In the genomic region with DNA sequence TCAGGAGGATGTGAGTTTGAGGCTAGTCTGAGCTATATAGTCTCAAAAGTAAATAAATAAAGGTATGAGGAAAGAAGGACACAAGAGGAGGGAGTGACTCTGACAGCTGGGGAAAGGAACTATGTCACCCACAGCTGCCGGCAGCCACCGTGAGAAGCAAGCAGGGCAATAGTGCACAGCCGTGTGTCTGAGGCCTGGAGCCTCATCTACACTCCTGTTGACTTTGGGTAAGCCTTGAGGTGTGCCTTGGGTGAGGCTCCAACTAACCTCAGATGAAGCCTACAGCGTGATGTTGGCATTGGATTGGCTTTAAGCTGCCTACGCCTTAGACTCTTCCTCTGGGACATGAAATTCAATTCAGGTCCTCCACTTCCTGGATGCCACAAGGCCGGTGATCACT, we compare ENCODE assay signal across 27 mouse cellular contexts. TPM values are rescaled to one million over a fixed set of nuclear protein-coding genes. Genes with fewer than 3 reads are reported as not detected.
DNase-seq lines count a peak whose midpoint lies in the region; ATAC-seq and TF ChIP-seq lines count a peak whose summit lies in the region.
"Had no signal": no experiment of that assay in that cellular context is flagged by ENCODE, and none has a peak within 500 bp of the region (broad histone marks: within the 10 kb centered on the region; RNA-seq: fewer than 3 reads in every experiment).

No protein-coding gene starts in this region.

- TF ChIP-seq POLR2A in spleen, adult 2 months (IDR thresholded peaks at IDR 0.05; ENCODE audit: low read depth, low read length) = no peak

- TF ChIP-seq EP300 in stomach, postnatal 0 days (optimal IDR thresholded peaks at IDR 0.05) = no peak

- H3K4me3 ChIP-seq in spleen, adult 2 months (ENCODE audit: extremely low read depth, insufficient read depth, insufficient read length) = no peak overlapping the region
- H3K4me3 ChIP-seq in stomach, postnatal 0 days (ENCODE audit: low read depth, low read length) = no peak overlapping the region
- no peak overlapping the region for H3K4me3 ChIP-seq in forebrain, embryonic 11.5 days (ENCODE audit: low read depth, low read length)
- H3K4me3 ChIP-seq: erythroblast, embryonic 14.5 days; forebrain, embryonic 12.5 days; hindbrain, embryonic 13.5 days; limb, embryonic 12.5 days; liver, embryonic 15.5 days; midbrain, embryonic 15.5 days; neural tube, embryonic 15.5 days had no signal

- peak overlapping the region; percentile 77 for H3K27ac ChIP-seq in spleen, adult 2 months (ENCODE audit: insufficient read depth, low read length)
- H3K27ac ChIP-seq in stomach, postnatal 0 days (replicated peaks) = no peak overlapping the region
- no peak overlapping the region for H3K27ac ChIP-seq in forebrain, embryonic 11.5 days (ENCODE audit: low read depth, low read length)
- H3K27ac ChIP-seq: forebrain, embryonic 12.5 days; hindbrain, embryonic 13.5 days; limb, embryonic 12.5 days; liver, embryonic 15.5 days; midbrain, embryonic 15.5 days; neural tube, embryonic 15.5 days had no signal

- peaks cover 25% of the 10 kb centered on the region; the same call in 1 of the 2 replicates for H3K4me1 ChIP-seq in spleen, adult 2 months (ENCODE audit: control insufficient read depth, insufficient read depth, insufficient read length)
- H3K4me1 ChIP-seq in stomach, postnatal 0 days (replicated peaks; ENCODE audit: control insufficient read depth, insufficient read depth) = no peaks in the 10 kb centered on the region
- H3K4me1 ChIP-seq in forebrain, embryonic 11.5 days (replicated peaks; ENCODE audit: control insufficient read depth, insufficient read depth, low read length) = no peaks in the 10 kb centered on the region
- H3K4me1 ChIP-seq: forebrain, embryonic 12.5 days; hindbrain, embryonic 13.5 days; midbrain, embryonic 15.5 days; neural tube, embryonic 15.5 days had no signal

- H3K36me3 ChIP-seq in spleen, adult 2 months (ENCODE audit: control insufficient read depth, insufficient read depth, low read length) = no peaks in the 10 kb centered on the region
- no peaks in the 10 kb centered on the region for H3K36me3 ChIP-seq in stomach, postnatal 0 days (ENCODE audit: control insufficient read depth, insufficient read depth, low read length)
- H3K36me3 ChIP-seq in forebrain, embryonic 11.5 days (ENCODE audit: control insufficient read depth, insufficient read depth, low read length) = no peaks in the 10 kb centered on the region
- H3K36me3 ChIP-seq: forebrain, embryonic 12.5 days; G1E; hindbrain, embryonic 13.5 days; limb, embryonic 12.5 days; liver, embryonic 15.5 days; midbrain, embryonic 15.5 days; neural tube, embryonic 15.5 days had no signal

- no peak for DNase-seq in spleen, adult 2 months (ENCODE audit: low read depth in 1 of 2, low spot score in 2 of 2)
- no peak for DNase-seq in spleen, adult 18-20 months
- DNase-seq in stomach, postnatal 0 days (ENCODE audit: low spot score) = peak; percentile 54
- peak; percentile 75 for DNase-seq in thymus, postnatal 14 days
- no peak for DNase-seq in forebrain, embryonic 11.5 days (ENCODE audit: low spot score)
- no peak for DNase-seq in heart, postnatal 4 days
- no peak for DNase-seq in right cerebral cortex, postnatal 10 days (ENCODE audit: low spot score in 2 of 2)
- DNase-seq: adrenal gland, postnatal 10 days; cerebellum, adult 18-20 months; cerebellum, postnatal 14 days; forebrain, postnatal 0 days; kidney, adult 9 months; kidney, postnatal 14 days; lung, embryonic 14.5 days; lung, postnatal 14 days; retina, postnatal 1 day; right cerebral cortex, postnatal 25 days had no signal

- no peak for TF ChIP-seq CTCF in spleen, adult 2 months (IDR thresholded peaks at IDR 0.05; ENCODE audit: extremely low read depth, insufficient read depth, insufficient read length, insufficient replicate concordance)
- no peak for TF ChIP-seq CTCF in stomach, postnatal 0 days (IDR thresholded peaks at IDR 0.05; ENCODE audit: low read depth)

- no peaks in the 10 kb centered on the region for H3K9me3 ChIP-seq in stomach, postnatal 0 days (ENCODE audit: control insufficient read depth, low read length)
- no peaks in the 10 kb centered on the region for H3K9me3 ChIP-seq in forebrain, embryonic 11.5 days (ENCODE audit: control insufficient read depth, low read length)
- H3K9me3 ChIP-seq: forebrain, embryonic 12.5 days; G1E; hindbrain, embryonic 13.5 days; limb, embryonic 12.5 days; liver, embryonic 15.5 days; midbrain, embryonic 15.5 days; neural tube, embryonic 15.5 days had no signal

- ATAC-seq in stomach, postnatal 0 days (ENCODE audit: low FRiP score, low TSS enrichment) = peak; percentile 86
- ATAC-seq in forebrain, embryonic 11.5 days (replicated peaks; ENCODE audit: low FRiP score) = no peak
- ATAC-seq: forebrain, postnatal 0 days; intestine, embryonic 16.5 days; midbrain, embryonic 15.5 days had no signal

- H3K27me3 ChIP-seq in spleen, adult 2 months (ENCODE audit: control insufficient read depth, insufficient read depth, low read length) = no peaks in the 10 kb centered on the region
- H3K27me3 ChIP-seq in stomach, postnatal 0 days (ENCODE audit: control insufficient read depth, insufficient read depth, low read length) = no peaks in the 10 kb centered on the region
- no peaks in the 10 kb centered on the region for H3K27me3 ChIP-seq in forebrain, embryonic 11.5 days (ENCODE audit: control insufficient read depth, insufficient read depth, low read length)
- H3K27me3 ChIP-seq: forebrain, embryonic 12.5 days; hindbrain, embryonic 13.5 days; limb, embryonic 12.5 days; liver, embryonic 15.5 days; midbrain, embryonic 15.5 days; neural tube, embryonic 15.5 days had no signal

- H3K4me2 ChIP-seq in stomach, postnatal 0 days (replicated peaks; ENCODE audit: low read depth) = no peak overlapping the region
- H3K4me2 ChIP-seq in forebrain, embryonic 11.5 days (ENCODE audit: low read depth, low read length, severe bottlenecking) = no peak overlapping the region
- H3K4me2 ChIP-seq: forebrain, embryonic 12.5 days; hindbrain, embryonic 13.5 days; limb, embryonic 12.5 days; liver, embryonic 15.5 days; lung, embryonic 14.5 days; midbrain, embryonic 15.5 days; neural tube, embryonic 15.5 days had no signal

- no peak overlapping the region for H3K9ac ChIP-seq in stomach, postnatal 0 days (ENCODE audit: low read length)
- no peak overlapping the region for H3K9ac ChIP-seq in forebrain, embryonic 11.5 days (ENCODE audit: low read length)
- H3K9ac ChIP-seq: forebrain, embryonic 12.5 days; forebrain, postnatal 0 days; hindbrain, embryonic 13.5 days; limb, embryonic 12.5 days; liver, embryonic 15.5 days; lung, embryonic 14.5 days; midbrain, embryonic 15.5 days; neural tube, embryonic 15.5 days had no signal

- 65% methylated on average over 6 of the region's 6 CpGs for WGBS in spleen, adult 2 months
- 42% methylated on average over 6 of the region's 6 CpGs for WGBS in stomach, postnatal 0 days
- WGBS in forebrain, embryonic 11.5 days = 89% methylated on average over 6 of the region's 6 CpGs

RNA-seq across cellular contexts. Expression of a gene that starts 10.2 kb away (rescaled TPM):
- 4.0 and 5.7 TPM in 2 replicates for polyA plus RNA-seq in spleen, adult 2 months (2012; rRNA removed)
- 2.2 and 2.4 TPM in 2 replicates for polyA plus RNA-seq in stomach, postnatal 0 days (2015; fragmentation: Nextera tagmentation; extraction: Ambion mirVana)
- 1.5 and 1.8 TPM in 2 replicates for polyA plus RNA-seq in forebrain, embryonic 11.5 days (2014; fragmentation: Nextera tagmentation; extraction: Ambion mirVana)
- total RNA-seq in heart, postnatal 4 days (2021) = under 1 TPM; 0.07 to 0.20 TPM
- total RNA-seq: gastrocnemius, adult 8-10 months had no signal
- polyA plus RNA-seq: erythroblast, embryonic 14.5 days had no signal

RNA-seq across cellular contexts. Expression of a gene that starts 45.3 kb away (rescaled TPM):
- 21.7 and 23.5 TPM in 2 replicates for polyA plus RNA-seq in spleen, adult 2 months (2012; rRNA removed)
- polyA plus RNA-seq in stomach, postnatal 0 days (2015; fragmentation: Nextera tagmentation; extraction: Ambion mirVana) = 24.0 and 26.1 TPM in 2 replicates
- polyA plus RNA-seq in forebrain, embryonic 11.5 days (2014; fragmentation: Nextera tagmentation; extraction: Ambion mirVana) = 9.6 and 10.2 TPM in 2 replicates
- total RNA-seq in heart, postnatal 4 days (2021) = 10 to 100 TPM; 28.0 to 32.3 TPM

RNA-seq across cellular contexts. Expression of a gene that starts 55.6 kb away (rescaled TPM):
- polyA plus RNA-seq in spleen, adult 2 months (2012; rRNA removed) = 12.8 and 23.1 TPM in 2 replicates
- polyA plus RNA-seq in stomach, postnatal 0 days (2015; fragmentation: Nextera tagmentation; extraction: Ambion mirVana) = 7.9 TPM in 2 replicates
- 11.7 and 12.0 TPM in 2 replicates for polyA plus RNA-seq in forebrain, embryonic 11.5 days (2014; fragmentation: Nextera tagmentation; extraction: Ambion mirVana)
- 1 to 10 TPM; 1.7 to 2.3 TPM for total RNA-seq in heart, postnatal 4 days (2021)
- polyA plus RNA-seq: erythroblast, embryonic 14.5 days had no signal

Comparison
In these comparisons a context has a peak if more than half of its experiments do, and no peak if none do; other contexts are left out.
1. DNase-seq: peak in stomach, postnatal 0 days (single experiment) and thymus, postnatal 14 days (single experiment); none in spleen, adult 2 months (0 of 2), spleen, adult 18-20 months (0 of 2), forebrain, embryonic 11.5 days (single experiment), heart, postnatal 4 days (single experiment) and right cerebral cortex, postnatal 10 days (0 of 2).